Mouse (Mus musculus): ENCODE data around the gene Spo11.

GRCm38 (mm10) chr2:172940799-172941163 lies 36.7 kb upstream of the Spo11 start:
- TF ChIP-seq CTCF (IDR thresholded peaks at IDR 0.05; ENCODE audit: low read depth) = no peak
- no peak for TF ChIP-seq EP300 (IDR thresholded peaks at IDR 0.05; ENCODE audit: low read depth)
